Mouse (Mus musculus) cortical plate, adult 2 months (tissue): Measurements from ENCODE around the gene Dgke.

ENCODE experiments used
- CTCF ChIP-seq: fragments of 200-500 bp; IDR thresholded peaks from 2 replicates; pipeline ENCODE4 v1.5.1; 2011; ENCODE audit warnings: mild to moderate bottlenecking, control low read depth, low read length; ENCODE audit not compliant: insufficient read depth; ENCODE audit errors: extremely low read depth
- POLR2A ChIP-seq: fragments of 200-500 bp; IDR thresholded peaks from 2 replicates; pipeline ENCODE4 v1.6.1; 2011; ENCODE audit warnings: mild to moderate bottlenecking, low read length, control low read depth; ENCODE audit not compliant: insufficient read depth; ENCODE audit errors: extremely low read depth

- no peak for TF ChIP-seq CTCF
- TF ChIP-seq POLR2A: no peak
These were observed 19.7 kb upstream of the Dgke start for GRCm38 (mm10) chr11:89086208-89086809.
